Mouse (Mus musculus): ENCODE data around the gene Rnf114.

GRCm38 (mm10) chr2:167486573-167486972, 5.9 kb upstream of the Rnf114 start:
- no peak for TF ChIP-seq CTCF (conservative IDR thresholded peaks at IDR 0.05 in 1 of 2, IDR thresholded peaks at IDR 0.05 in 1 of 2; ENCODE audit: low read depth in 2 of 2, low read length in 2 of 2)
- no peak for TF ChIP-seq POLR2A (IDR thresholded peaks at IDR 0.05; ENCODE audit: low read depth, low read length)
- TF ChIP-seq MAFK (IDR thresholded peaks at IDR 0.05; ENCODE audit: insufficient replicate concordance, low read length): no peak
- no peak for TF ChIP-seq CHD1 (IDR thresholded peaks at IDR 0.05; ENCODE audit: low read depth, low read length)
- TF ChIP-seq E2F4 (IDR thresholded peaks at IDR 0.05; ENCODE audit: insufficient replicate concordance, low read depth, low read length): no peak
- no peak for TF ChIP-seq UBTF (IDR thresholded peaks at IDR 0.05; ENCODE audit: low read depth, low read length)
- TF ChIP-seq EP300 (IDR thresholded peaks at IDR 0.05; ENCODE audit: low read length): no peak
- no peak for TF ChIP-seq BHLHE40 (IDR thresholded peaks at IDR 0.05; ENCODE audit: low read depth, low read length)
- TF ChIP-seq GABPA (IDR thresholded peaks at IDR 0.05; ENCODE audit: insufficient replicate concordance, low read depth, low read length): no peak
- TF ChIP-seq MAX (IDR thresholded peaks at IDR 0.05; ENCODE audit: low read length): no peak
- no peak for TF ChIP-seq KAT2A (IDR thresholded peaks at IDR 0.05; ENCODE audit: insufficient replicate concordance, low read length)
